Mouse (Mus musculus) thymus, adult 2 months (tissue): ENCODE measurements around the gene Copz2.

Source experiments
- CTCF ChIP-seq: fragments of 200-500 bp; IDR thresholded peaks from 2 replicates; pipeline ENCODE4 v1.5.1; 2012; ENCODE audit warnings: mild to moderate bottlenecking, control low read depth, low read length, moderate library complexity, borderline replicate concordance; ENCODE audit not compliant: control insufficient read depth, poor library complexity, insufficient read depth; ENCODE audit errors: extremely low read depth
- POLR2A ChIP-seq: fragments of 200-500 bp; IDR thresholded peaks from 2 replicates; pipeline ENCODE4 v1.6.1; 2012; ENCODE audit warnings: mild to moderate bottlenecking, low read length, control low read depth, moderate library complexity; ENCODE audit not compliant: control insufficient read depth, poor library complexity, insufficient read depth; ENCODE audit errors: extremely low read depth

DNA sequence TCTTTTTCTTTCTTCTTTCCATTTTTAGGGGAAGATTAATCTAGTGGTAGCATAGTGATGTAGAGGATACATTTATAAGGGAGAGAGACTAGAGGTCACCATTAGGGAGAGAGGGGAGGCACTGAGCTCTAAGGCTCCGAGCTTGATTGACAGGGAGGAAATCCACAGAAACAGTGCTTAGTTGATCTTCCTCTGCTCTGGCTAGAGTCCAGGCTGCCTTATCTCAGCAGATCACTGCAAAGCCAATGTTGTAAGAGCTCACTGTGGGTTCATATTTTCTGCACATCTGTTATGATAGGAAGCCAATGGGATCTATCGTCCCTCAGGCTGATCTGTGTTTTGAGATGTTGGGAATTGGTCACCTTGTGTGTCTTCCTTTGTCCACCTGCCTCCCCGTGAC is 29.0 kb downstream of the Copz2 start:
- no peak for TF ChIP-seq POLR2A
- TF ChIP-seq CTCF = no peak
